Mouse (Mus musculus): ENCODE data around the gene BC055324.

Gene BC055324

DNA sequence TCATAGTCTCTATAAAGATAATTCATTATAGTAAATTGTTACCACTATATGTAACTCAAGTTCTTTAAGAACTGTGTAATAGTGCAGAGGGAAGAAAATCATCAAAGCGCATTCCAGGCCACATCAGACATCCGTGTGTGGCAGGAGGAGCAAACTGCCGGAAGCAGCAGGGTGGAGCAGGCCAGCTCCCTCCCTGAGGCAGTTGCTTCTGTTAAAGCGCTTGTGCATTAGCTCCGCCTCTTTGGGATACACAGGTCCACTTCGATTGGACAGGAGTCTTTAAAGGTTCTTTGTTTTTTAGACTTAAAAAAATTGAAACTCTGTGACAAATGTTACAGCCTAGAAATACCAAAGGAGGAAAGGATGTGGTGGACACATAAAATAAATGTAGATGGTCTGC lies 52.5 kb downstream of the BC055324 start:
- no peak for DNase-seq

DNA sequence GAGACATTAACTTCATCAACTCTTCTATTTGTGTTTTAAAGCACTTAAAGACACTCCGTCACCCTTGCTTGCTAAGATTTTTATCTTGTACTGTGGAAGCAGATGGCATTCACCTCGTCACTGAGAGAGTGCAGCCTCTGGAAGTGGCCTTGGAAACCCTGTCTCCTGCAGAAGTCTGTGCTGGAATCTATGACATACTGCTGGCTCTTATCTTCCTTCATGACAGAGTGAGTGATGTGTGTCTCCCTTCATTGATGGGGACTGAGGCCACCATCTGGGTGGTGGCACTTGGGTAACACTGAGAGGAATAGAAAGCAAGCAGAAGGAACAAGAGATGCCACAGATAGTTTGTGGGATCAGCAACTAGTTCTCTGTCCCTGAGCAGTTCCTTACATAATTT lies 60.0 kb downstream of the BC055324 start:
- DNase-seq = no peak

DNA sequence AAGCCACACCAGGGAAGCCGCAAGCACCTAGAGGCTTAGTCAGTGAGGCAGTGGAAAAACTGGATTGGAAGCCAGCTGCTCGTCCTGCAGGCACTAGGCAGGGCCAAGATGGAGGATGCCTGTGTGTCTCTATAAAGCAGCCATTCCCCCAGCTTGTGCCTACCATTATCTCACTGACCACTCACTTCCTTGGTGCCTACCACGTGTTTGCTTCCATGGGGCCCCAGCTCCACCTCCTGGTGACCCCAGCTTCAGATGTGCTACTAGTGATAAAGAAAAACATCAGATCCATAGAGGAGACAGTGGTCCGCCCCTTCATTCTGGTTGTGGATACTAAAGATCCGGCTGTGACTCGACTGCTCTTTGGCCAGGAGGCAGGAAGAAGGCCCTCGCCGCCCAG lies 62.8 kb downstream of the BC055324 start:
- no peak for DNase-seq

DNA sequence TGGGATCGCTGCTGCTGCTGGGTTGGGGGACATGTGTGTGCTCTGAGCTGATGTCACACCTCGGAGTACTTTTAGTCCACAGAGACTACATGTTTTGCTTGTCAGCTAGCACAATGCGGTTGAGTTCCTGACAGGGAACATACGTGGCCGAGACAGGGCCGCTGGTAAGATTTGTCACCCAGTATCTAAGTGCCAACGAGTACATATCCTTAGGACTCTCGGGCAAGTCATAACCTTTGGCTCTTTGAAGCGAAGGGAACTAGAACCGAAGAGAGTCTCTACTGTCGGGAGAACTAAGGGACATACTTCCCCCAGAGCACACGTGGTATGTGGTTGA lies 64.2 kb downstream of the BC055324 start:
- no peak for DNase-seq

DNA sequence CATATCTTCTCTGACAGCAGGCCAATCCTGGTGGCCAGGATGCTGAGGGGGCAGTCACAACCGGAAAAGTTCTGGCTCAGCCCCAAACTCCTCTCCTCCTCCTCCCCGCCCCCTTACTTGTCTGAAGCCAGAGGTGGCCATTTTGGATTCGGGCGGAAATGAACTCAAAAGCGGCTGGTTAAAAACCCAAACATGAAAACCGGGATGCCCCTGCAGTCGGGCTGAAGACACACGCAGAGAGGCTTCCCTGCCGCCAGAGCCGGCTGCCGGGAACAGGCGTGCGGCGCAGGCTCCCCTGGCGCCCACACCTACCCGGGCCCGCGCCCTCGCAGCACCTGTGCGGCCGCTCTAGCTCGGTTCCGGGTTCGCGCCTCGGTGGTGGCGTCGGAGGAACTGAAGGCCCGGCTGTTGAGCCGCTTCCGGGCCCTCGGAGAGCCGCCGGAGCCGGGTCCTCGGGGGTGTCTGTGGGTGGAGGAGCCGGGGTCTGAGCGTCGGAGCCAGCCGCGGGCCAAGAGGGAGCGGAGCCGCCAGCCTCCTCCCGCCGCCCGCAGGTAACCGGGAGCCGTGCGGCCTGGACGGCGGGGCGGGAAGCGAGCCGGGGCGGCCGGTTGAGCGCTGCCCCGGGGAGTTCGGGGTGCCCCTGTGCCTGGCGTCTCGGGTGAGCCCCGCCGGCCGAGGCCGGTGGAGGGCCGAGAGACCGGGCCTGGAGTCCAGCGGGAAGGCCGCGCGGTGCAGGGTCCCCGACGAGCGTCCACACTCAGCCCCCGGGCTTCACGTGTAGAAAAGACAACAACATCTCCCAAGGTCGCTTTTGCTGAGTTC lies 64.7 kb downstream of the BC055324 start:
- DNase-seq = peak; percentile 89

DNA sequence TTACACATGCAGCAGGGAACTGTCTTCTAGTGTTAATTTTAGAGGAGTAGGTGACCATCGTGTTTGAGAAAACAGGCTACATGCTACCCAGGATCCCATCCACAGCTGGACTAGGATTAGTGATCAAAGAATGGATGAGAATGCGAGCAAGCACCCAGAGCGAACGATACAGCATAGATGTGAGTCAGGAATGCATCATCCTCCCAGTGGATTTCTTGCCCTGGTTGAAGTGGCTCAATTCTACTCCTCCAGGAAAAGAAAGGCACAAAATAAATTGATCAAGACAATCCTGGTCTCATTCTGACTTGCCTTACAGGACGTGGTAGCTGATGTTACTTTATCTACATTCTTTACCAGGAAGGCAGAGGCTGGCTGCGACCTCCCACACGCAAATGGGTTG lies 65.8 kb downstream of the BC055324 start, which contains the start of gene Scyl3:
Gene Scyl3 (plus strand): TSS at position 255 of the 400 bp plus-strand sequence.
- no peak for DNase-seq

DNA sequence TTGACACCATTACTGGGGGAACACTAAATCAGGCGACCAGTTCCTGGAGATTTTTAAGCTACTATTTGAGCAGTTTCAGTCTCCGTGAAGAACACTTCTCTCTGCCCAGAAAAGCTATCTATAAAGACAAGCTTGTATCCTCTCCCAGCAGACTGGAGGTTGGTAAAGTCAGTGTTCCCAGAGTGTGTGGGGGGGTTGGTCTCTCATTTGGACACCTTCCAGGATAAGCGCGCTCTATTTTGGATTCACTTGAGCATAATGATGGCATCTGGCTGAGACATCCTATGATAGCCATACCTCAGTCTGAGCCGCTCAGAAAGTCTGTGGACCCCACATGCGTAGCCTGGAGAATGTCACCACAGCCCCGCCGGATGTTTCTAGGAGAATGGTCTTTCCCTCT lies 70.5 kb downstream of the BC055324 start:
- DNase-seq = no peak

DNA sequence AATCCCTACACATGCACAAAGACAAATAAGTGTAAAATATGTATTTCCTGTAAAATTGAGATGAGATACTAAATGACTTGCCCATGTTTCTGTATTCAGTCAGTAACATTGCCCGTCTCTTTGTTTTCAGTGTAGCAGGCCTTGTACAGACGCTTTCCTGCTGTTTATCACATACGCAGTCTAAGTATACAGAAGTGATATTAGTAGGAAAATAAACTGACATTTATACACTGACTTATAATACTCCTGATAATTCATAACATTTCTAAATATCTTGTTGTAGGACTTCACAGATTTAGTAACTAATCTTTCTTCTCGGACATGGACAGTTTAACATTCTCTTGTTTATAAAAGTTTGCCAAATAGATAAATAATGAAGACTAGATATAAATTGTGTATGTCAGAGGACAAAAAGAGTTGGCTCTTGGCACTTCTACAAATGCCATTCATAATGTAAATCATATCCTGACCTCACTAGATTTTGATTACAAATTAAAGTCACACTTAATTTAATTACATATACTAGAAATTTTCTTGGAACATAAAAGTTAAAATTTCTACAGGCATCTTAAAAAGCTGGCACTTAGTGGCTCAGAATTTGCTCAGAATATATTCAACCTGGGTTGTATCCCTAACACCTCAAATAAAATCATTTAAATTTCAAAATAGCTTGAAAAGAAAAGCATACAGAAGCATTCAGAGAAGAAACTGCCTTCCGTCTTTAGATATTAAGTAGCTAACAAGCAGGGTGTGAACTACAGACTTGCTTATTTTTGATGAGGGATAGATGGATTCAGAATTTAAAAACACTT lies 77.0 kb downstream of the BC055324 start:
- no peak for DNase-seq

DNA sequence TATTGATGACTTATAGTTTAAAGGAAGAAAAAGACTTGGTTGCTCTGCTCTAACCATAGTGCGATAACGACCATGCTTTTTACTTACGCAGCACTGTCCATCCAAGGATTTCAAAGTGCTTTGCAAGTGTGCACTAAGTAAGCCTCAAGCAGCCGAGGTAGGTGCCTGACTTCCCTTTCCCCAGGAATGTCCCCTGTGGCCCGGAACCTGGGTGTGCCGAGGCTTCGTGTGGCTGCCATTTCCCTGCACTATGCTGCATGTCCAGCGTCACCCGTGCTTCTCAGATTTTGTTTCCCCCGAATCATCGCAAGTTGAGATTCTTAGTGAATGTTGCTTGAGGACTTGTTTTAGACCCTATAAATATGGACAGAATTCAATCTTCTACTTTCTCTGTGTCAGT lies 82.6 kb downstream of the BC055324 start:
- DNase-seq = no peak

DNA sequence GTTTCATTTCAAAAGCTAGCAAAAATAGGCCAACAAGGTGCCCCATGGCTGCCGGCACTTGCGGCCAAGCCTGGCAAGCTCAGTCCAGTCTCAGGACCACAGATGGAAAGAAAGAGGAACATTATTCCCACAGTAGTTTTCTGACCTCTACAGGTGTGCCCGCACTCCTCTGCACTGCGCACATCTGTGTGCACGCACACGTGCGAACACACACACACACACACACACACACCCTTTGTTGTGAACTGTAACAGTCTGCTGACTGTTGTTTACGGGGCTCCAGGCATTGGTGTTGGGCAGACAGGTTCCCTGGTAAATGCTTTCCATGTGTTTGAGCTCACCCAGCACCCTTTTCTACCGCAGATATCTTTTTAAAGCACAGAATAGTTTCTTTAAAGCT lies 83.8 kb downstream of the BC055324 start:
- no peak for DNase-seq

DNA sequence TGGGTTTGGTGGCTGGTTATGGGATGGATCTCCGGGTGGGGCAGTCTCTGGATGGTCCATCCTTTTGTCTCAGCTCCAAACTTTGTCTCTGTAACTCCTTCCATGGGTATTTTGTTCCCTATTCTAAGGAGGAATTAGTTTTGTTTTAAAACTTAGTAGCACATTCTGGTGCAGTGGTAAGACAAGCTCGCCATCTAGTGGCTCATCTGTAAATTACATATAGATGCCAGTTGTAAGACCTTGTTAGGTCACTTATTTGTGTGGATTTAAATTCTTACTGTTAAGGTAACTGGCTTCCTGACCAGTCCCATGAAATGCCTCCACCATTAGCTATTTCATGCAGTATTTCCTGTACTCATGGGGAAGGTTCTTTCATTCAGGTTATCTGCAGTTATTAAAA lies 84.3 kb downstream of the BC055324 start:
- DNase-seq = peak; percentile 14

DNA sequence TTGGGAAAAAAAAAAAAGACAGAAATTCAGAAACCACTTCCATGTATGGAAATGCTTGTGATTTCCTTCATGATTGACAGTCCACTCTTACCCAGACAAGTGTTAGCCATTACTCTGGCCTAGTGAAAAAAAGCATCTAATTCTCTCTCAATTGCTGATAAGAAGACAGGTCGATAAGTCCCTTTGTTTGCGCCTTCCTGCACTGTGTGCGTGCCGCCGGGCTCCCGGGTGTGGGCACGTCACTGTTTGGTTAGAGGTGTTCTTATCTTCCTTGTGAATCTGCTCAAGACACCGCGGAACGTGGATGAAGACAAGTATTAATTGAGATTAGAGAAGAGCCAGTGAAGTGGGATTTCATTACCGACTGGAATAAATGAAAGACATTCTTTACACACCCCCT lies 86.2 kb downstream of the BC055324 start:
- no peak for DNase-seq

DNA sequence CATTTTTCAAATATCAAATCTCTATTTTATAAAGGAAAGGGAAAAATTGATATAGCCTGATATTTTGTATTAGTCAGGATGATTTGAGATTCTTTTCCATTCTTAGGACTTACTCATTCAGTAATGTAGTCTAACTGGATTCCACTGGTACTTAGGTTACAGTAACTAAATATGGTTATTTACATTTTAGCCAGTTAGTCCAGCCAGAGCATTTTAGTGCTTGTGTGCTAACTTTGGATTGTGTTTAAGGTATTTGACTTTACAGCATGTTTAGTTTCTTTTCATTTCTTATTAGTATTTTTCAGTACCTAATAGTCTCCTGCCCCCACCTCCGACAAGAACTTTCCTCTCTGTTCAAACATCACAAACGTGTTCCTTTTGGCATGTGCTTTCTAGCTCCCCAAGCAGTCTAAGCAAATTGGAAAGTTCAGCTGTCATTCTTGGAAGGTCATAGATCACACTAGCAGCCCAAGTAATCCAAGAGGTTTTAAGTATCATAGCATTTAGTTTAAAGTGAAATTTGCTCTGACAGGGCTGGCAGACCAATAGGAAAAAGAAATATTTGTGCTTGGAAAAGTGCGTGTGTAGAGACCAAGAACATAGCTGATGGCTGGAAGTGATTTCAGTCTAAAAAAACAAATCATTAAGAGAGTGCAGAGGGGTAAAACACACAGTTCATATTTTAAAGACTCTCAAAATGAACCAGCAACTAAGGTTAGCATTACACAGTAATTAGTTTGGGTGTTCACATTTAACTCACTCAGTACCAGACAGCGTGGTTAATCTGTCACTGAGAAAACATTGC lies 87.4 kb downstream of the BC055324 start:
- DNase-seq = no peak

DNA sequence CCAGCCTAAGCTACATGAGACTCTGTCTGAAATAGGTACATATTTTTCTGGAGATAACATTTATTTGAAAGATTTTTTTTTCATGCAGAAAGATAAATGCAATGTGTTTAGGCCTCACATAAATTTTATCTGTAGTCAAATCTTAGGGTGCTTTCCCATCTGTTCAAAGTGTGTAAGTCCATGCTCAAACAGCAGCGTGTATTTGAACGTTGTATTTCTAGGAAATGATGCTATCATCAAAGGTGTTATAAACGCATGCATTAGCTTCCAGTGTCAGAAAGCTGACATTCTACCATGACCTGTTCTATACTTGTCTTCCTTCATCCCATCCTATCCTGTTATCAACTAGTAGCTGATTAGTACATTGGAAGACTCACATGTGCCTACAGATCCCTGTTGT lies 91.2 kb downstream of the BC055324 start:
- no peak for DNase-seq

DNA sequence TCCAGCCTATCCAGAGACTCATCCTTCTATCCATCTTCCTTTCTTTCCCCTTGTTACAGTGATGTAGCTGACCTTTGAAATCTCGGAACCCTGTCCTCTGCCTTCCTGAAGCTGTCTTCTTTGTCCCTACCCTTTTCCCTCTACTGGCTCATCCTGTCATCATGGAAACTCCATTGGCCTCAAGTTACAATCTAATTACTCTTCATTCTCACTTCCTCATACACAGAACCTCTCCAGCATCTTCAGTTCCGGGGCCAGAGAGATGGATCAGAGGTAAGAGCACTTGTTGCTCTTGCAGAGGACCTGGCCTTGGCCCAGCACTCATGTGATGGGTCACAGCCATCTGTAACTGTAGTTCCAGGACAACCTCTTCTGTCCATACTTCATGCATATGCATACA lies 94.4 kb downstream of the BC055324 start:
- DNase-seq = no peak

DNA sequence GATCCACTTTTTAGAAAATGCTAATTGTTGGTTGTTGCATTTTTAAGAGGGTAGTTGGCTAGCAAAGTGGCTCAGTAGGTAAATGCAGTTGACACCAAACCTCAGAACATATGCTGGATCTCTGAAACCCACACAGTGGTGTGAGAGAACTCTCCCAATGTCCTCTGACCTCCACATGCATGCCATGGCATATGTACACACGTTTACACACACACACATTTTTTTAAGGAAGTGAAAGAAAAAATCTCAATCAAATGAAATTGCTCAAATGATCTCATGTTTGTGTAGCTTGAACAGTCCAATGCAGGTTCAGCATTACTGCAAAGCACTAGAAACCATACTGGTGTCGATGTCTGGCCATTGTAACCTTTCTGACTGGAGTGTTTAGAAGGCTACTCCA lies 95.0 kb downstream of the BC055324 start:
- DNase-seq = no peak

DNA sequence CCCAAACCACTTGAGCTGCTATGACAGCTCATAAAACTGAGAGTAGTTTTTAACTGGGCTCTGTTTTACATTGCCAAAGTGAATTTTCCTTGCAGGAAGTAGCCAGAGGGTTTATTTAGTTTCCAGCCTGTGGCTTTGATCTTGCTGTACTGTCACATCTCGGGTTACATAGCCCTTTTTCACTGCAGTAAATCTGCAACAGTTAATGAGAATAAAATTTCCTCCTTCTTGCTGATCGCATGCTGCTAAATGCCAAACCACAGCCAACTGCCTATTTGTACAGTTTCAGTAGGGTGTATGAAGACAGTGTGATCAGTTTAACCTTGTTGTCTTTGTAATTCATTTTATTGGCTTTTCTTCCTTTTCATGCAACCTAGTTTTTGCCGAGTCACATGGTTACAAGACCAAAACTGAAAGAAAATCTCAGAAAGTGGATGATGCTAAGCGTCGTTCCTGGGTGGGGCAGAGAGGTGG lies 96.3 kb downstream of the BC055324 start:
- DNase-seq = peak; percentile 12
